Mouse (Mus musculus): ENCODE measurements around the gene Abt1. TPM values are rescaled to one million over a fixed set of nuclear protein-coding genes. Genes with fewer than 3 reads are reported as not detected.

Gene Abt1
- polyA plus RNA-seq, 1 experiment from 2014 or later: 14.7 TPM

DNA sequence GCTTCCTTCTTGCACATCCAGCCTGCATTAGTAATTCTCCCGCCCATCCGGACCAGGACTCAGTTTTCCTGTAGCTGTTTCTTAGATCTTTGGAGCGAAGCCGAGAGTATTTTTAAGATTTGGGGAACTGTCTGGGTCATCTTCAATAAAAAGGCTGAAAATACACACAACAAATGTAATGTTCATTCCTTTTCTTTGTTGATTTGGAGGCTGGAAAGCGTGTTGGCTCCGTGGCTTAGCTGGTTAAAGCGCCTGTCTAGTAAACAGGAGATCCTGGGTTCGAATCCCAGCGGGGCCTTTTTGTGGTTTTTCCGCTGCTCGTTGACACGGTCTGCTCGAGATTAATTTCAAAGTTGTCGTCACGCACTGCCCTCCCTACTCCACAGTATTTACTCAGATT, 26.7 kb upstream of the Abt1 start:
- Histone ChIP-seq H3K27ac (replicated peaks) (peak overlapping the region; percentile 80), H3K9me3 (replicated peaks) (no peaks in the 10 kb centered on the region), H3K36me3 (no peaks in the 10 kb centered on the region), H3K27me3 (ENCODE audit: low read depth, poor library complexity, severe bottlenecking) (no peaks in the 10 kb centered on the region), H3K4me3 (peak overlapping the region; percentile 65), H3K4me1 (peaks cover 10% of the 10 kb centered on the region; the same call in 1 of the 2 replicates)
- WGBS: under 1% methylated on average over 15 of the region's 15 CpGs
- DNase-seq (ENCODE audit: low spot score): peak; percentile 87

DNA sequence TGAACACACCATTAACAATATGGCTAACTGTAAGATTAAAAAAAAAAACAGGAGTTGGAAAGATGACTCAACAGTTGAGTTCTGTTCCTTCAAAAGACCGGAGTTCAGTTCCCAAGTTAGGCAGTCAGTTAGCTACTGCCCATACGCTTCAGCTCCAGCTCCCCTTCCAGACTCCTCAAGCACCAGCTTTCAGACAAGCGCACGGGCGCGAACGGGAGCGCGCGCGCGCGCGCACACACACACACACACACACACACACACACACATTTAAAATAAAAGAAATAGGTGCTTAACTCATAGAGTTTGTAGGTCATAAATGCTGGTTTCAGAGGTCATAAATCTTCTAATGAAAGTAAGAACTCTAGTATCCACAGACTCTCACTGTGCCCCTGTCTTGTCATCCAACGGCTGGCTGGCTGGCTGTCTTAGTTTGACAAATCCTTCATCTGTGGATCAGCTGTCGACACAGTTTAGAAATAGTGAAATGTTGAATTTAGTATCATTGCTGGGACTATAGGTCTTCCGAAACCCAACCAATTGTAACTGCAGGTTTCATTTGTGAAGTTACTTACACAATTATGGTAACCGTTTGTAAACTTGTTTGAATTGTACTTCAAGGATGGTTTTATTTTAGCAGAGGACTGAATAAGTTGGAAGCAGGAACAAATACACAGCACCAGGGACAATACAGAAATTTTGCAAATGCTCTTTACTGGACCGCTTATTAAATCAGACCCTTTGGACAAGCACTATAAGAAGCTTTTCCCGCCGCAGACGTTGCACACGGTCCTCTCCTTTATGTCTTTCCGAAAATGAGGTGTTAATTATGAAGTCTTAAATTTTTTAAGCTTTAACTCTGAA, 25.8 kb upstream of the Abt1 start:
- Histone ChIP-seq H3K9me3 (replicated peaks) (no peaks in the 10 kb centered on the region), H3K27ac (replicated peaks) (peak overlapping the region; percentile 80), H3K27me3 (ENCODE audit: low read depth, poor library complexity, severe bottlenecking) (no peaks in the 10 kb centered on the region), H3K4me1 (peaks cover 20% of the 10 kb centered on the region), H3K4me3 (peak overlapping the region; percentile 65), H3K36me3 (no peaks in the 10 kb centered on the region)
- peak; percentile 81 for DNase-seq (ENCODE audit: low spot score)
- under 1% methylated on average over 24 of the region's 24 CpGs for WGBS

DNA sequence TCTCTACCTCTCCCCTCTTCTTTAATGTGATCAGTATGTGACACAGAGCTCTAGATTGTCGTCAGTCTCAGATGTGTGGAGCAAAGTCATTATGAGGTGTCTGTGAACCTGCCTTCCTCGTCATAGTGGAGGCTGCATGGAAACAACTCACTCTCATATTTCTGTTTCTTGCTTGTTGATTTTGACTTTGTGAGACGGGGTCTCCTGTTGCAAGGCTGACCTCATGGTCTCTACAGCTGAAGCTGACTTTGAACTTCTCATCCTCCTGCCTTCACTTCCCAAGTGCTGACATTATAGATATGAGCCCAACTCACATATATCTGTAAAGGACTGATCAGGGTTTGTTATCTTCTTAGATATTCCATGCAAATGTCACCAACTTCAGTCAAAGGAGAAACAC, 25.1 kb upstream of the Abt1 start:
- H3K9me3 ChIP-seq (replicated peaks): no peaks in the 10 kb centered on the region
- H3K4me1 ChIP-seq: peaks cover 23% of the 10 kb centered on the region
- peak overlapping the region; percentile 65 for H3K4me3 ChIP-seq
- H3K36me3 ChIP-seq: no peaks in the 10 kb centered on the region
- WGBS: 56% methylated on average over 3 of the region's 3 CpGs
- H3K27ac ChIP-seq (replicated peaks): no peak overlapping the region
- DNase-seq (ENCODE audit: low spot score): no peak
- no peaks in the 10 kb centered on the region for H3K27me3 ChIP-seq (ENCODE audit: low read depth, poor library complexity, severe bottlenecking)

DNA sequence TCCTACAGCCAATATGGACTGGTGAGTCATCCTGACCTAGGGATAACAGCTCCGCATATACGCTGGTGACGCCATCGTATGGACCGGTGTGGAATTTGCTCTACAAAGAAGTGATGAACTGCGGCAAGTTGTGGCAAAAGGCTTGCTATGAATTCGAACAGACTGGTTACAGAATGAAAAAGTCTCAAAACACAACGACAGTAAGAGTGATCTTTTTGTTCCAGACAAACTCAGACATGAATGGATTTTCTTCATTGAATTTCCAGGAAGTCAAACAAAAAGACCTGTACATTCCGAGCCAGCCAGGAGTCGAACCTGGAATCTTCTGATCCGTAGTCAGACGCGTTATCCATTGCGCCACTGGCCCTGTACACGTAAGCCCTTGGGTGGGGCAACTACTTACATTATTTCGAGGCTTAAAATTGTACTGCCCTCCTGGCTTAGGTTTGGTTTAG, 22.9 kb upstream of the Abt1 start:
- Histone ChIP-seq H3K27ac (replicated peaks) (peak overlapping the region; percentile 94), H3K36me3 (no peaks in the 10 kb centered on the region), H3K9me3 (replicated peaks) (no peaks in the 10 kb centered on the region), H3K4me3 (peak overlapping the region; percentile 75), H3K27me3 (ENCODE audit: low read depth, poor library complexity, severe bottlenecking) (no peaks in the 10 kb centered on the region), H3K4me1 (peaks cover 23% of the 10 kb centered on the region)
- peak; percentile 85 for DNase-seq (ENCODE audit: low spot score)
- WGBS: 0% methylated on average over 16 of the region's 16 CpGs

DNA sequence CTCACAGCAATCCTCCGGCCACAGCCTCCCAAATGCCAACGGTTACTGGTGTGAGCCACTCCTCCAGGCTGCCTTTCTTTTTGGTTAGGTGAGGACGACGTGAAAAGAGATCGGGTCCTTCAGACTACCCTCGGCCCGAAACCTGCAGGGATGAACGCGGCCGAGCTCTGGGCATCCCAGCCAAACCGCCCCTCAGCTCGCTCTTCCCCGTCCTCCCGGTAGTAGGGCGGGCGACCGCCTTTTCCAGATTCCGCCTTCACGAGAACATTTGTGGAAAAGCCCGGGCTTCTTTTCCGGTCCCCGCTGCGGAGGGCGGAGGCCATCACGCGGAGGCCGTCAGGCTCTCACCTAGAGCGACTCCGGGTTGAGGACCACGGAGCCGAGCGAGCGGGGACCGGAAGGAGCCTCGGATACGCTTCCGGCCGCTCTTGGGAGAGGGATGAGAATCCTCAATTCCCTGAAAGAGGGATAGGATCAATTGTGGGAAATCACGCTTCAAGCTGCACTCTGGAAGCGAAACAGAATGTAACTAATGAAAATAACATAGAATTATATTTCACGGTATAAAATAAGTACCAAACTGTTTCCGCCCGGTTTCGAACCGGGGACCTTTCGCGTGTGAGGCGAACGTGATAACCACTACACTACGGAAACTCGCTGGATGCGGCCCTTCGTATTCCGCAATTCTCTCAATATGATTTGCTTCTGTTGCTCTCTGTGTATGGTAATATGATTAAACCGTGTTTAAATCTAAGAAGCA, 22.1 kb upstream of the Abt1 start:
- H3K4me3 ChIP-seq: peak overlapping the region; percentile 75
- H3K27me3 ChIP-seq (ENCODE audit: low read depth, poor library complexity, severe bottlenecking): no peaks in the 10 kb centered on the region
- no peaks in the 10 kb centered on the region for H3K9me3 ChIP-seq (replicated peaks)
- under 1% methylated on average over 55 of the region's 55 CpGs for WGBS
- peak; percentile 92 for DNase-seq (ENCODE audit: low spot score)
- H3K36me3 ChIP-seq: no peaks in the 10 kb centered on the region
- H3K27ac ChIP-seq (replicated peaks): peak overlapping the region; percentile 94
- H3K4me1 ChIP-seq: peaks cover 20% of the 10 kb centered on the region

DNA sequence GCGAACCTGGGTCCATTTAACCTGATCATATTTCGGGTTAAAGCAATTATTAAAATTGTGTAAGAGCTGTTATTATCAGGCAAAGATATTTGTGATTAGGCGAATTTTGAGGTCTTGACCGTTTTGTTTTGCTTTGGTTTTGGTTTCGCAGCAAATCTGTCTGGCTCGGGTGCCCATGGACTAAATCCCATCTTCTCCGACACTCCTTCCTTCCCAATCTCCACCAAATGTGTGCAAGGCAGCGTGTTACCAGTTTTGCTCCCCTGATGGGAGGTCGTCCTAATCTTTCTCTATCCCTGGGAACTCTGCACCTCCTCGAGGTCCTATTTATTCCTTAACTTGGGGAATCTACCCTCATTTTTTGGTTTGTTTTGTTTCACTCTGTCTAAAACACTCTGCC, 21.5 kb upstream of the Abt1 start:
- H3K27me3 ChIP-seq (ENCODE audit: low read depth, poor library complexity, severe bottlenecking): no peaks in the 10 kb centered on the region
- H3K4me1 ChIP-seq: peaks cover 20% of the 10 kb centered on the region
- 3% methylated on average over 10 of the region's 10 CpGs for WGBS
- no peaks in the 10 kb centered on the region for H3K36me3 ChIP-seq
- H3K27ac ChIP-seq (replicated peaks): peak overlapping the region; percentile 94
- H3K9me3 ChIP-seq (replicated peaks): no peaks in the 10 kb centered on the region
- H3K4me3 ChIP-seq: peak overlapping the region; percentile 75
- no peak for DNase-seq (ENCODE audit: low spot score)

DNA sequence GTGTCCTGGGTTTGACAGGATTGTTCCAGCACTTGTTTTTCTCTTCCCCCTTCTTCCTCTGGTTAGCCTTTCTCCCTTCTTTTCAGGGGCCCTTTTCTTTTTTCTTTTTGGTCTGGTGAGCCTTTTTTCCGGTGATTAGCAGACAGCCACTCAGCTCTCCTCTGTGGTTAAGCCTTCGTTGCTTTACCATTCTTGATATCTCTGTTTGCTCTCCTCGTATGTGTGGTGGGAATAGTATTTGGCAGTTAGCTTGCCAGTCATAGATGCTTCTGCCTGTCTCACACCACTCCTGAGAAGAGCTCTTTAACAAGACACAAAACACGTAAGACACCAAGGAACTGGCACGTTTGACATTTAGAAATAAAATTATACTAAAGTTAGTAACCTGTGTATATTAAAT, 20.8 kb upstream of the Abt1 start:
- H3K27ac ChIP-seq (replicated peaks): no peak overlapping the region
- DNase-seq (ENCODE audit: low spot score): no peak
- H3K4me3 ChIP-seq: peak overlapping the region; percentile 75
- peaks cover 20% of the 10 kb centered on the region for H3K4me1 ChIP-seq
- WGBS: 46% methylated on average over 5 of the region's 5 CpGs
- no peaks in the 10 kb centered on the region for H3K36me3 ChIP-seq
- no peaks in the 10 kb centered on the region for H3K27me3 ChIP-seq (ENCODE audit: low read depth, poor library complexity, severe bottlenecking)
- no peaks in the 10 kb centered on the region for H3K9me3 ChIP-seq (replicated peaks)

DNA sequence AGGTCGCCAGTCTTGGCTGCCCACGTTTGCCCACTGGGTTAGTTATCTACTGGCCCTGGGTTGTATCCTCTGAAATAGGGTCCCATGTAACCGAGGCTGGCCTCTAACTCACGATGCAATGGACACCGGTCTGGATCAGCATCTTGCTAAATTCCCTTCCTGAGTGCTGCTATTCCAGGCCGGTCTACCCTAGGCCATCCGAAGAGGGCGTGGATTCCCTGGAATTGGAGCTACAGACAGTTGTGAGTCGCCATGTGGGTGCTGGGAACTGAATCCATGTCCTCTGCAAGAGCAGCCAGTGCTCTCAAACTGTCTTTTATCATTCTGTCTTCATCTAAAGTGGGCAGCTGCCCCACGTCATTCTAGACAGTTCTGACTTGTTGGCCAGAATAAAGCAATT, 16.2 kb upstream of the Abt1 start:
- no peaks in the 10 kb centered on the region for H3K36me3 ChIP-seq
- no peak for DNase-seq (ENCODE audit: low spot score)
- H3K27ac ChIP-seq (replicated peaks): no peak overlapping the region
- H3K9me3 ChIP-seq (replicated peaks): no peaks in the 10 kb centered on the region
- H3K27me3 ChIP-seq (ENCODE audit: low read depth, poor library complexity, severe bottlenecking): no peaks in the 10 kb centered on the region
- H3K4me1 ChIP-seq: peaks cover 22% of the 10 kb centered on the region
- H3K4me3 ChIP-seq: peak overlapping the region; percentile 19; the same call in 1 of the 2 replicates
- 64% methylated on average over 10 of the region's 10 CpGs for WGBS

DNA sequence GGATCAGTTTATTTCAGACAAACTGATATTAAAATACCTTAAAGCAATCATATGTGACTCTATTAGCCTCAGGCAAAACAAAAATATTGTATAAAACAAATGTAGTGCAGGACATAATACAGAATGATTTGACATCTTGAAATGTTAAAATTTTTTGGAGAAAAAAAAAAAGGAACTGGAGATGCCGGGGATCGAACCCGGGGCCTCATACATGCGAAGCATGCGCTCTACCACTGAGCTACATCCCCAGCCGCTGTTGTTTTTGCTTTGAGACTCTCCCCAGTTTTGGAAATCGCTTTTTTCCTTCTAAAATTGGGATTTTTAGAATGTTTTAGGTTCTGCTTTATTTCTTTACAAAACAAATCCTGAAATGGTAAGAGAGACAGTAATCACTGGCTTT, 14.9 kb upstream of the Abt1 start:
- peaks cover 28% of the 10 kb centered on the region for H3K4me1 ChIP-seq

DNA sequence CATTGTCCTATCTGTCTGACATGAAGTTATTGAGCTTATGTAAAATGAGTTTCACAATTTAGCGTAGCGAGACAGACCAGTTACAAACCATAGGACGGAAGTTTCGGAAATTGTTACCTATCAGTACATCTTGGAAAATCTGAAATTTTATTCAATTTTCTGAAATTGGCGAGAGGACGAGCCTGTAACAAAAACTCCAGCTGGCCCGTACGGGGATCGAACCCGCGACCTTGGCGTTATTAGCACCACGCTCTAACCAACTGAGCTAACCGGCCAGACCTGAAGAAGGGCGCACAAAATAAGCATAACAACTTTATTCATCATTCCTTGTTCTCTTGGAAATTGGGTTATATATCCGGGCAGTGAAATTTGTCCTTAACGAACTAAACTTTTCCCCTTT, 14.2 kb upstream of the Abt1 start:
- Histone ChIP-seq H3K36me3 (no peaks in the 10 kb centered on the region), H3K4me3 (peak overlapping the region; percentile 66), H3K9me3 (replicated peaks) (no peaks in the 10 kb centered on the region), H3K27ac (replicated peaks) (no peak overlapping the region), H3K27me3 (ENCODE audit: low read depth, poor library complexity, severe bottlenecking) (no peaks in the 10 kb centered on the region), H3K4me1 (peaks cover 33% of the 10 kb centered on the region)
- under 1% methylated on average over 17 of the region's 17 CpGs for WGBS
- DNase-seq (ENCODE audit: low spot score): peak; percentile 83

More for the DNA sequence above, 14.9 kb upstream of the Abt1 start:
- H3K4me3 ChIP-seq: peak overlapping the region; percentile 66
- no peak overlapping the region for H3K27ac ChIP-seq (replicated peaks)
- no peaks in the 10 kb centered on the region for H3K27me3 ChIP-seq (ENCODE audit: low read depth, poor library complexity, severe bottlenecking)
- H3K36me3 ChIP-seq: no peaks in the 10 kb centered on the region
- no peaks in the 10 kb centered on the region for H3K9me3 ChIP-seq (replicated peaks)
- no peak for DNase-seq (ENCODE audit: low spot score)
- WGBS: under 1% methylated on average over 7 of the region's 7 CpGs

DNA sequence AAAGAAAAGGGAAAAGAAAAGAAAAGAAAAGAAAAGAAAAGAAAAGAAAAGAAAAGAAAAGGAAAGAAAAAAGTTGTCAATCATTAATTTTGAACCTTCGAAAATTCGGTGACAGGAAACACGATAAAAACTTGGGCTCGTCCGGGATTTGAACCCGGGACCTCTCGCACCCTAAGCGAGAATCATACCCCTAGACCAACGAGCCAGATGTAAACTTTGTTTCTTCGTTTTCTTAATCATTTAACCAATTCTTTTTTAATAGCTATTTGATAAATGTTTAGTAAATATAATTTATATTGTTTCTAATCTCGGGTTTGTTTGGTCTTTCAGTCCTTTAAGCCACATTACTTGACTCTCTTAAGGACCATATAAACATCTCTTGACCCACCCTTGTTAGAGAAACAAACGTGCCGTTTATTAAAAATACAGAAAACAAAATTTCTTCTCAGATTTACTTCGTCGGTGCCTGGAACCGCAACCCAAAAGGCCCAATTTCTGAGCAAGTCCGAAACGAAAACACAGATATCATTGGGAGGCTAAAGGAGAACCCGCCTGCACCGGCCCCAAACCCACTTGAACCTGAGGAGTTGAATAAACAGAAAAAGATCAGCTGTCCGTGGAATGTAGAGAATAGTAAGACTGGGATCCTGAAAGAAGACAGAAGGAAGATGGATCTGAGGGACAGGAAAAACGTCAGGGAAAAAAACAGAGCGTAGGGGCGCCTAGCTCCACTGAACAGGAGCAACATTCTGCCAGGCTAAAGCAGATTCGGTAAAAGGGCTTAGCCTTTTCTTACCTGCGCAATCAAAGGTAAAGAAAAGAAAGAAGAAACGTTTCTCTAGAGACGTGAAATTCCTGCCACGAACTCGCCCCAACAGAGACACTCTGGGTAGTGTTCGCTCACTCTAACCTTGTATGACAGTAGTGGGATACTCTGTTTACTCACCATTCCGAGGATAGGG, 13.5 kb upstream of the Abt1 start:
- WGBS: under 1% methylated on average over 32 of the region's 32 CpGs

DNA sequence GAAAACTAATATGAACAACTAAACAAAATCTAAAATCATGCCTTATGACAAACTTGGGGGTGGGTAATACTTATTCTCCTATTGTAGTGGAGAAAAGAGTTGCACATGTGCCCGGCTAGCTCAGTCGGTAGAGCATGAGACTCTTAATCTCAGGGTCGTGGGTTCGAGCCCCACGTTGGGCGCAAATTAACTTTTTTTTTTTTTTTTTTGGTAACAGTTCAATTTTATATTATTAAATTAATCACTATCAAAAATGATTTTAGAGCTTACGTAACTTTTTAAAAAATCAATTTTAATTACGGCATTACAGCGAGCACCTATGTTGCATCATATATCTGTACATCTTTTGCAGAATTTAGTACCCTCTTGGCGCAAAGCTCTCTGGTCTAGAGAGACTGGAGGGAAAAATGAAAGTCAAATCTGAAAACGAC, 12.6 kb upstream of the Abt1 start:
- no peaks in the 10 kb centered on the region for H3K27me3 ChIP-seq (ENCODE audit: low read depth, poor library complexity, severe bottlenecking)
- under 1% methylated on average over 11 of the region's 11 CpGs for WGBS
- peaks cover 33% of the 10 kb centered on the region for H3K4me1 ChIP-seq
- no peaks in the 10 kb centered on the region for H3K9me3 ChIP-seq (replicated peaks)
- H3K27ac ChIP-seq (replicated peaks): no peak overlapping the region
- H3K36me3 ChIP-seq: no peaks in the 10 kb centered on the region
- DNase-seq (ENCODE audit: low spot score): no peak
- H3K4me3 ChIP-seq: peak overlapping the region; percentile 66

More for the DNA sequence above, 13.5 kb upstream of the Abt1 start:
- Histone ChIP-seq H3K9me3 (replicated peaks) (no peaks in the 10 kb centered on the region), H3K27ac (replicated peaks) (peak overlapping the region; percentile 61; the same call in 1 of the 2 replicates), H3K36me3 (no peaks in the 10 kb centered on the region), H3K4me3 (peak overlapping the region; percentile 66), H3K4me1 (peaks cover 33% of the 10 kb centered on the region), H3K27me3 (ENCODE audit: low read depth, poor library complexity, severe bottlenecking) (no peaks in the 10 kb centered on the region)
- no peak for DNase-seq (ENCODE audit: low spot score)

Measured in midbrain, embryonic 10.5 days (tissue).